Mouse (Mus musculus): ENCODE data around the gene Fbxw8. TPM values are rescaled to one million over a fixed set of nuclear protein-coding genes. Genes with fewer than 3 reads are reported as not detected.

The Fbxw8 gene
- polyA plus RNA-seq, 1 experiment from 2014 or later = 31.7 TPM

- Histone ChIP-seq H3K27ac (replicated peaks) (peak overlapping the region; percentile 70), H3K27me3 (ENCODE audit: low read depth, poor library complexity, severe bottlenecking) (no peaks in the 10 kb centered on the region), H3K4me1 (peaks cover 79% of the 10 kb centered on the region), H3K9me3 (replicated peaks) (no peaks in the 10 kb centered on the region), H3K36me3 (peaks cover 49% of the 10 kb centered on the region), H3K4me3 (no peak overlapping the region)
- peak; percentile 37 for DNase-seq (ENCODE audit: low spot score)
- 69% methylated on average over 11 of the region's 11 CpGs for WGBS
Observed at GRCm38 (mm10) chr5:118079839-118080250, 75.4 kb downstream of the Fbxw8 start.

DNA sequence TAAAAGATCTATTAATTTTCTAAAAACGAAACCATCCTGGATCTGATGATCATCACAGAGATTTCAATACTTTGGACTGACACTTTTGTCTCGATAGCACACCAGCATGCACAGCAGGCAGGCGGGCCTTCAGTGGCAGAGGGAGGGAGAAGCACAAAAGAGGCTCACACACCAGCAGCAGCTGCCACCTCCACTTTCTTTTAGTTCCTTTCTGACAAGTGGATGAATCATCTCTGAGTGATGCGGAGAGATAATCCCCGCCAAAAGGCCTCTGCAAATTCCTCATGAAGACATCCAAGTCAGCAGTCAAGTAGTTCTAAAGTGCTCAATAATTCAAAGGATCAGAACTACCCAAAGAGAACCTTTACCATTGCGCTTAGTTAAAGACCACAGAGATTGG, 75.9 kb downstream of the Fbxw8 start:
- H3K4me3 ChIP-seq = no peak overlapping the region
- no peaks in the 10 kb centered on the region for H3K9me3 ChIP-seq (replicated peaks)
- peaks cover 50% of the 10 kb centered on the region for H3K36me3 ChIP-seq
- peak overlapping the region; percentile 70 for H3K27ac ChIP-seq (replicated peaks)
- H3K4me1 ChIP-seq = peaks cover 78% of the 10 kb centered on the region
- no peak for DNase-seq (ENCODE audit: low spot score)
- 60% methylated on average over 6 of the region's 6 CpGs for WGBS
- no peaks in the 10 kb centered on the region for H3K27me3 ChIP-seq (ENCODE audit: low read depth, poor library complexity, severe bottlenecking)

GRCm38 (mm10) chr5:118078550-118078949, 76.7 kb downstream of the Fbxw8 start:
- H3K4me1 ChIP-seq = peaks cover 70% of the 10 kb centered on the region
- DNase-seq (ENCODE audit: low spot score) = no peak
- H3K27ac ChIP-seq (replicated peaks) = peak overlapping the region; percentile 70
- no peaks in the 10 kb centered on the region for H3K9me3 ChIP-seq (replicated peaks)
- peaks cover 57% of the 10 kb centered on the region for H3K36me3 ChIP-seq
- H3K4me3 ChIP-seq = no peak overlapping the region
- 94% methylated on average over 6 of the region's 6 CpGs for WGBS
- no peaks in the 10 kb centered on the region for H3K27me3 ChIP-seq (ENCODE audit: low read depth, poor library complexity, severe bottlenecking)

- Histone ChIP-seq H3K27ac (replicated peaks) (peak overlapping the region; percentile 52; the same call in 1 of the 2 replicates), H3K36me3 (peaks cover 69% of the 10 kb centered on the region), H3K9me3 (replicated peaks) (no peaks in the 10 kb centered on the region), H3K4me1 (peaks cover 55% of the 10 kb centered on the region), H3K4me3 (no peak overlapping the region), H3K27me3 (ENCODE audit: low read depth, poor library complexity, severe bottlenecking) (no peaks in the 10 kb centered on the region)
- no peak for DNase-seq (ENCODE audit: low spot score)
- WGBS = 94% methylated on average over 15 of the region's 15 CpGs
Observed at GRCm38 (mm10) chr5:118076721-118077592, 78.3 kb downstream of the Fbxw8 start.

DNA sequence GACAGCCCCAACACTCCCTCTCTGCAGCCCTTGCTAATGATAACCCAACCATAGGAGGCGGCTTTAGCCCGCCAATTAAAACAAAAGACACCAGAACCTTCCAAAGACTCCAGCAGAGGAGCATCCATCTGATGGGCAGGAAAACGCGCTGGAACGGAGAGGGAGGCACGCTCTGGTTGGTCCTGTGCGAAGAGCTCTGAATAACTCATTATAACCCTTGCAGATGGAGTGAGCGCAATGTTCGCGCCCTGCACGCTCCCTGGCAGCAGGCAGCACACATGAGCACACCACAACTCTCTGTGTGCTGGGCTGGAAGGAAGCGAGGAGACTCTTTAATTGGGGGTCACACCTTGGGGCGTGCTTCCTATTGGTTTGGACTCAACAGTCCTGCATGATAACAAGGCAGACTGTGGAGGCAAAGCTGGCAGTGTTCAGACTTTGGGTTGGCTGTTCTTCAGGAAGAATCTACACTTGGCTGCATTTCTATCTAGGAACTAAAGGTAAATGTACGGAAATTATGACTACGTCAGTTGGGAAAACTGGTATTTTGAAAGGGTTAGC, 82.0 kb downstream of the Fbxw8 start:
- no peak overlapping the region for H3K4me3 ChIP-seq
- H3K4me1 ChIP-seq = peaks cover 18% of the 10 kb centered on the region
- no peak for DNase-seq (ENCODE audit: low spot score)
- 92% methylated on average over 15 of the region's 15 CpGs for whole genome bisulfite sequencing
- no peak overlapping the region for H3K27ac ChIP-seq (replicated peaks)
- no peaks in the 10 kb centered on the region for H3K9me3 ChIP-seq (replicated peaks)
- H3K36me3 ChIP-seq = peaks cover 89% of the 10 kb centered on the region
- no peaks in the 10 kb centered on the region for H3K27me3 ChIP-seq (ENCODE audit: low read depth, poor library complexity, severe bottlenecking)

DNA sequence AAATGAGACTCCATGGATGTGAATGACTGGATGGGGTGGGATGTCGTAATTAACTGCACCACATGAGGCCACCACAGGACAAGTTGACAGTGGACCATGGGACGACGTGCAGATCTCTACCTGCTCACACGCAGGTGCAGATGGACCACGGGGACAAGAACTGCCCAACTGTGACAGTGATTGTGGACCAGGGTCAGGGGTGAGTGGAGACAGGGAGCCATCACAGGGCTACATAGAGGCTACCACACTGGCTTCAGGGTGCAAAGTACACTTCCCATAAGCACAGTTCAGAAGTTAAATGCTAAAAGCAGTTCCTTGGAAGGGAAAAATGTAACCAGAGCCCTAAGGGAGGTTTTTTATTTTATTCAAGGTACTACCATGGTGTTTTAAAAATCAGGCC, 83.5 kb downstream of the Fbxw8 start:
- DNase-seq (ENCODE audit: low spot score) = no peak
- Histone ChIP-seq H3K4me1 (peaks cover 13% of the 10 kb centered on the region), H3K27ac (replicated peaks) (no peak overlapping the region), H3K9me3 (replicated peaks) (no peaks in the 10 kb centered on the region), H3K4me3 (no peak overlapping the region), H3K27me3 (ENCODE audit: low read depth, poor library complexity, severe bottlenecking) (no peaks in the 10 kb centered on the region), H3K36me3 (peaks cover 92% of the 10 kb centered on the region)
- WGBS = 90% methylated on average over 5 of the region's 5 CpGs

GRCm38 (mm10) chr5:118069315-118069714, 85.9 kb downstream of the Fbxw8 start:
- Histone ChIP-seq H3K36me3 (peaks cover 92% of the 10 kb centered on the region), H3K27ac (replicated peaks) (peak overlapping the region; percentile 49), H3K4me3 (no peak overlapping the region), H3K9me3 (replicated peaks) (no peaks in the 10 kb centered on the region), H3K27me3 (ENCODE audit: low read depth, poor library complexity, severe bottlenecking) (no peaks in the 10 kb centered on the region), H3K4me1 (peaks cover 16% of the 10 kb centered on the region)
- peak; percentile 68 for DNase-seq (ENCODE audit: low spot score)
- 51% methylated on average over 9 of the region's 9 CpGs for whole genome bisulfite sequencing

GRCm38 (mm10) chr5:118067984-118068494, 87.2 kb downstream of the Fbxw8 start:
- Histone ChIP-seq H3K27ac (replicated peaks) (no peak overlapping the region), H3K4me3 (no peak overlapping the region), H3K9me3 (replicated peaks) (no peaks in the 10 kb centered on the region), H3K4me1 (peaks cover 28% of the 10 kb centered on the region), H3K27me3 (ENCODE audit: low read depth, poor library complexity, severe bottlenecking) (no peaks in the 10 kb centered on the region), H3K36me3 (peaks cover 80% of the 10 kb centered on the region)
- DNase-seq (ENCODE audit: low spot score) = no peak
- WGBS = 92% methylated on average over 9 of the region's 9 CpGs

GRCm38 (mm10) chr5:118067572-118067971, 87.7 kb downstream of the Fbxw8 start:
- H3K36me3 ChIP-seq = peaks cover 76% of the 10 kb centered on the region
- DNase-seq (ENCODE audit: low spot score) = no peak
- WGBS = 80% methylated on average over 4 of the region's 4 CpGs
- no peak overlapping the region for H3K4me3 ChIP-seq
- no peak overlapping the region for H3K27ac ChIP-seq (replicated peaks)
- H3K9me3 ChIP-seq (replicated peaks) = no peaks in the 10 kb centered on the region
- peaks cover 30% of the 10 kb centered on the region for H3K4me1 ChIP-seq
- H3K27me3 ChIP-seq (ENCODE audit: low read depth, poor library complexity, severe bottlenecking) = no peaks in the 10 kb centered on the region

DNA sequence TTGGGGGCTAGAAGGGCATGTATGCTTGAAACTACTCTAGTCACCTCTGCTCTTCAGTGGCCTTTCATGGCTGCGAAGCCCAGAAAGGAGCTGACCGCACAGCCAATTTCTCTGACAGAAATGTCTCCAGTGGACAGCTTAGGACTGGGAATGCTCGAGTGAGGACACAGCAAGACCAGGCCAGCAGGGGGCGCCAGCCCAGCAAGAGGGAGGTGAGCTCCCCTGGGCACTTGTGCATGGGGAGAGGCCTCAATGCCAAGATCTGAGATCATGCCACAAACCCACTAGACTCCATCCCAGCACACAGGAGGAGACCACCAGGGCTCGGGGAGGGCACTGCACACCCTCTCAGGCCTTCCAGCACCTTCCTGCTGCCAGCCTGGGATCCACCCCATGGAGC, 88.4 kb downstream of the Fbxw8 start:
- H3K36me3 ChIP-seq = peaks cover 72% of the 10 kb centered on the region
- peak; percentile 69 for DNase-seq (ENCODE audit: low spot score)
- WGBS = 63% methylated on average over 5 of the region's 5 CpGs
- 0 out of 2 replicates have a peak overlapping the region, but pooled peaks have one; percentile 6 for H3K27ac ChIP-seq (replicated peaks)
- H3K9me3 ChIP-seq (replicated peaks) = no peaks in the 10 kb centered on the region
- H3K4me3 ChIP-seq = no peak overlapping the region
- H3K4me1 ChIP-seq = peaks cover 30% of the 10 kb centered on the region
- no peaks in the 10 kb centered on the region for H3K27me3 ChIP-seq (ENCODE audit: low read depth, poor library complexity, severe bottlenecking)

- 0 out of 2 replicates have a peak overlapping the region, but pooled peaks have one; percentile 6 for H3K27ac ChIP-seq (replicated peaks)
- H3K36me3 ChIP-seq = peaks cover 62% of the 10 kb centered on the region
- 93% methylated on average over 19 of the region's 19 CpGs for WGBS
Observed at GRCm38 (mm10) chr5:118065516-118066255, 89.6 kb downstream of the Fbxw8 start.

DNA sequence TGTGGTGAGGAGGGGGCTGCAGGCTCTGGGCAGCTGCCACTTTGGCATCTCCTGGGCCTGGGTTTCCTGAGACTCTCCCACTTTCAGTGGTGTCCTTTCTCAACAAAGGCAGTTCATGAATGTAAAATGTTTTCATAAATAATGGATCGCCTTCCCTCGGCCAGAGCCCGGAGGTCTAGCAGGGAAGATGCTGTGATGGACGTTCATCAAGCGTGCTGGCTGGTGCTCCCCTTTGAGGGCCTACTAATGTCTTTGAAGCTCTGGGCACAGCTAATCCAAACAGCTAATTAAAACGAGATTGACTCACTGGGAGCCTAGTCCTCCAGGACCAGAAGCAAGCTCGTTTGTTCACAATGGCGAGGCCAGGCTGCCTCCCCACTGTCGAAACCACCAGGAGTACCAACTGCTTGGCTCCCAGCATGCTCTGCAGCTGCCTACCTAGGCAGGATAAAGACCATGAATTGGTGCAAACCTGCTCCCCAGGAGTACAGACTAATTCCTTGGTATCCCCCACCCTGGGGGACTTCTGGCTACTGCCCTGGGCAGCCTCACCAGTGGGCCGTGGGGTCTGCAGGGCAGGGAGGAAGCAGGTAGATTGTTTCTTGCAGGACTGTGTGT, 90.9 kb downstream of the Fbxw8 start:
- no peaks in the 10 kb centered on the region for H3K9me3 ChIP-seq (replicated peaks)
- H3K36me3 ChIP-seq = peaks cover 53% of the 10 kb centered on the region
- WGBS = 37% methylated on average over 10 of the region's 10 CpGs
- H3K27me3 ChIP-seq (ENCODE audit: low read depth, poor library complexity, severe bottlenecking) = no peaks in the 10 kb centered on the region
- no peak overlapping the region for H3K4me3 ChIP-seq
- H3K4me1 ChIP-seq = peaks cover 40% of the 10 kb centered on the region
- peak overlapping the region; percentile 69 for H3K27ac ChIP-seq (replicated peaks)
- DNase-seq (ENCODE audit: low spot score) = no peak

More at GRCm38 (mm10) chr5:118065516-118066255, 89.6 kb downstream of the Fbxw8 start:
- no peak for DNase-seq (ENCODE audit: low spot score)
- Histone ChIP-seq H3K4me1 (peaks cover 30% of the 10 kb centered on the region), H3K27me3 (ENCODE audit: low read depth, poor library complexity, severe bottlenecking) (no peaks in the 10 kb centered on the region), H3K9me3 (replicated peaks) (no peaks in the 10 kb centered on the region), H3K4me3 (no peak overlapping the region)

All from midbrain, embryonic 10.5 days (tissue).